24 mouse cellular contexts compared by ENCODE assay signal in the genomic region with DNA sequence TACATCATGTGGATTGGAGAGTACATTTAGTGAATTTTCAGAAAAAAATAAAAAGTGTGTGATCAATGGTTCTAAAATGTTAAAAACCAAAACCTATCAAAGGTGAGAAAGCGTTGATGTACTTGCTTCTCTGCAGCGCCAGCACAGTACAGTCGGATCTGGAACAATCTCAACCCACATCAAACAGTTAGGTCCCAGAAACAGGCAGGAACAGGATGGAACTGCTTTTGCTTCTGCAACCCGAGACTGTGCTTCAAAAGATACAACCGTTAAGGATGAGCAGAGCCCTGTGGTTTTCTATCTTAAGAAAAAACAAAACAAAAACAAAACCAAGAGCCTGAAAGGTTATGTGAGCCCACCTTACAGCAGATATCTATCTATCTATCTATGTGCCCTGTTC. TPM values are rescaled to one million over a fixed set of nuclear protein-coding genes. Genes with fewer than 3 reads are reported as not detected.
"Had no signal": no experiment of that assay in that cellular context is flagged by ENCODE, and none has a peak within 500 bp of the region (broad histone marks: within the 10 kb centered on the region; RNA-seq: fewer than 3 reads in every experiment).

No protein-coding gene starts in this region.

- H3K9ac ChIP-seq: kidney, embryonic 15.5 days; limb, embryonic 12.5 days; limb, embryonic 15.5 days; liver, embryonic 14.5 days; liver, postnatal 0 days; lung, embryonic 14.5 days; neural tube, embryonic 12.5 days; neural tube, embryonic 15.5 days had no signal

- ATAC-seq: intestine, postnatal 0 days; liver, postnatal 0 days; lung, postnatal 0 days had no signal

- DNase-seq: kidney, adult 2 months; kidney, postnatal 10 days; kidney, postnatal 36 days; layer of hippocampus, postnatal 36 days; liver, postnatal 0 days; lung, embryonic 14.5 days; midbrain, embryonic 14.5 days; right cerebral cortex, postnatal 14 days; right cerebral cortex, postnatal 4 days had no signal

- H3K27ac ChIP-seq: kidney, embryonic 15.5 days; left cerebral cortex, adult 2 months; limb, embryonic 12.5 days; limb, embryonic 15.5 days; liver, embryonic 14.5 days; midbrain, embryonic 10.5 days; neural tube, embryonic 12.5 days; neural tube, embryonic 15.5 days had no signal

- H3K4me3 ChIP-seq: kidney, embryonic 15.5 days; left cerebral cortex, adult 2 months; limb, embryonic 12.5 days; limb, embryonic 15.5 days; megakaryocyte, embryonic 14.5 days; midbrain, embryonic 10.5 days; neural tube, embryonic 12.5 days; neural tube, embryonic 15.5 days had no signal

- H3K27me3 ChIP-seq: kidney, embryonic 15.5 days; limb, embryonic 12.5 days; limb, embryonic 15.5 days; megakaryocyte, embryonic 14.5 days; neural tube, embryonic 12.5 days; neural tube, embryonic 15.5 days had no signal

- H3K4me1 ChIP-seq: kidney, embryonic 15.5 days; limb, embryonic 12.5 days; limb, embryonic 15.5 days; midbrain, embryonic 10.5 days; neural tube, embryonic 12.5 days; neural tube, embryonic 15.5 days had no signal

- H3K4me2 ChIP-seq: kidney, embryonic 15.5 days; limb, embryonic 12.5 days; limb, embryonic 15.5 days; liver, embryonic 11.5 days; lung, embryonic 14.5 days; neural tube, embryonic 12.5 days; neural tube, embryonic 15.5 days had no signal

- H3K9me3 ChIP-seq: kidney, embryonic 15.5 days; limb, embryonic 12.5 days; limb, embryonic 15.5 days; megakaryocyte, embryonic 14.5 days; midbrain, embryonic 10.5 days; neural tube, embryonic 12.5 days; neural tube, embryonic 15.5 days had no signal

RNA-seq across cellular contexts. Expression of a gene that starts 25.3 kb away (rescaled TPM):
- polyA plus RNA-seq: intestine, embryonic 14.5 days; intestine, postnatal 0 days; kidney, adult 2 months; kidney, embryonic 15.5 days; limb, embryonic 12.5 days; limb, embryonic 15.5 days; liver, embryonic 11.5 days; liver, embryonic 14.5 days; liver, postnatal 0 days; lung, embryonic 14.5 days; lung, postnatal 0 days; midbrain, embryonic 10.5 days; midbrain, embryonic 14.5 days; midbrain, postnatal 0 days; neural tube, embryonic 12.5 days; neural tube, embryonic 15.5 days; stomach, embryonic 14.5 days had no signal
